Mouse (Mus musculus): ENCODE results near the gene Cd248.
A peak's percentile ranks its signal among the peaks of the same experiment; 100 is the strongest.
"Not testable (repeated sequence)": the region's sequence is repeated elsewhere in the genome, so short reads cannot be mapped to it uniquely, and the experiment has no call there.

Gene Cd248

DNA sequence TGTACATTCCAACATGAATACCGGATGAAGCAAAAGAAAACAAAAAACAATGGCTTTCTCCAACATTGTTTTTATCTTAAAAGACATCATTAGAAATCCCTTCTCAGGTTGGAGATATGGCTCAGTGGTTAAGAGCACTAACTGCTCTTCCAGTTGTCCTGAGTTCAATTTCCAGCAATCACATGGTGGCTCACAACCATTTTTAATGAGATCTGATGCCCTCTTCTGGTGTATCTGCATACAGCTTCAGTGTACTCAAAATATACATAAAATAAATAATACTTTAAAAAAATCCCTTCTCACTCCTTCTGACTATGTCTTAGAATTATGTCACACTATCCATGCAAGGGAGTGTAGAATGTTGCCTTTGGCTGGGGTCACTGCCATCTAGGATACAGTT is 11.4 kb downstream of the Cd248 start:
- DNase-seq, result no peak

GRCm38 (mm10) chr19:5082005-5082404 is 14.1 kb downstream of the Cd248 start:
- no peak for DNase-seq

- no peak for DNase-seq
These were observed 14.7 kb downstream of the Cd248 start for GRCm38 (mm10) chr19:5082596-5082995.

- DNase-seq, result no peak
These were observed 16.3 kb downstream of the Cd248 start for GRCm38 (mm10) chr19:5083961-5084833.

GRCm38 (mm10) chr19:5084834-5085144 is 16.9 kb downstream of the Cd248 start:
- DNase-seq, result no peak

DNA sequence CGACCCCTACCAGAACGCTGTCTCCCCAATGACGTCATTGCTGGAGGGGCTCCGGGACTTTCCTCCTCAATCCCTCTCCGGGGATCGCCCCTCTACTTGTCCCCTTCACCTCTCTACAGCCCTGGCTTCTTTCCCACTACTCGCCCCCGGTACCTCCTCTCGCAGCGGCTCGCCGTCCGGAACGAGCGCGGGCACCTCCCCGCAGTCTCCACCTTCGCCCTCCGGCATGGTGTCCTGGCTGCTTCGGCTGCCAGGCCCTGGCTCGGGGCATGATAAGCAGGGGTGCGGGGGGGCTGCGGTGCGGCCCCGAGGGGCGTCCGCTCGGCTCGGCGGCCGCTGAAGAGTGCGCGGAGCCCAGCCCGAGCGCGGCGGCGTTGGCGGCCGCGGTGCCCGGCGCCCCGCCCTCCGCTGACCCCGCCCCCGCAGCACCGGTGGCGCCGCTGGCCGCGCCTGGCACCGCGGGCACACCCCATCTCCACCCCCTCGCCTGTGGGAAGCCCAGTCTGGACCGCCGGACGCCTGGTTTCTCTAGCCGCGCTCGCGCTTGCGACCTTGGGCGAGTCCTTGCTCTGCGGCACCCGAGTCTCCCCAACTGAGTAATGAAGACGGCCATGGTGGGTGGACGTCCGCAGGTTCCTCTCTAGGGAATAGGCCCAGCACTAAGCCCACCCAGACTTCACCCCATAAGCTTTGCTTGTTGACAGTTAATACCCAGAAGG is 17.4 kb downstream of the Cd248 start, which contains the start of gene Tmem151a:
Gene Tmem151a (minus strand): TSS at position 387 of the 719 bp plus-strand sequence.
- no peak for DNase-seq

GRCm38 (mm10) chr19:5086533-5086932 is 18.7 kb downstream of the Cd248 start:
- not testable (repeated sequence) for DNase-seq

- peak; percentile 87 for DNase-seq
These were observed 20.2 kb downstream of the Cd248 start, which contains the start of gene Yif1a for GRCm38 (mm10) chr19:5087884-5088728. Gene Yif1a (plus strand): TSS chr19:5088538.

DNA sequence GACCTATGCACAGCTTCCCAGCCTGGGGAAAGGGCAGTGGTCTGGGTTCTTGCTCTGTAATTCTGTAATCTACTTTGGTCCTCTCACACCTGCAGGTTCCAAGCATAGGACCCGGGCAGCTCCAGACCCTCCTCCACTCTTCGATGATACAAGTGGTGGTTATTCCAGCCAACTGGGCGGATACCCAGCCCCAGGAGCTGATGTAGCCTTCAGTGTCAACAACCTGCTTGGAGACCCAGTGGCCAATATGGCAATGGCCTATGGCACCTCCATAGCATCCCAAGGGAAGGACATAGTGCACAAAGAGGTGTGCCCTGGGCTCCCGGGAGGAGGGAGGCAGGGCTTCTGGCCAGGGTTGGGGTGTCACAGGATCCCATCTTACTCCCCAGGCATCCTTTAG is 21.4 kb downstream of the Cd248 start:
- DNase-seq, result no peak

GRCm38 (mm10) chr19:5092083-5092482 is 24.2 kb downstream of the Cd248 start:
- no peak for DNase-seq

DNA sequence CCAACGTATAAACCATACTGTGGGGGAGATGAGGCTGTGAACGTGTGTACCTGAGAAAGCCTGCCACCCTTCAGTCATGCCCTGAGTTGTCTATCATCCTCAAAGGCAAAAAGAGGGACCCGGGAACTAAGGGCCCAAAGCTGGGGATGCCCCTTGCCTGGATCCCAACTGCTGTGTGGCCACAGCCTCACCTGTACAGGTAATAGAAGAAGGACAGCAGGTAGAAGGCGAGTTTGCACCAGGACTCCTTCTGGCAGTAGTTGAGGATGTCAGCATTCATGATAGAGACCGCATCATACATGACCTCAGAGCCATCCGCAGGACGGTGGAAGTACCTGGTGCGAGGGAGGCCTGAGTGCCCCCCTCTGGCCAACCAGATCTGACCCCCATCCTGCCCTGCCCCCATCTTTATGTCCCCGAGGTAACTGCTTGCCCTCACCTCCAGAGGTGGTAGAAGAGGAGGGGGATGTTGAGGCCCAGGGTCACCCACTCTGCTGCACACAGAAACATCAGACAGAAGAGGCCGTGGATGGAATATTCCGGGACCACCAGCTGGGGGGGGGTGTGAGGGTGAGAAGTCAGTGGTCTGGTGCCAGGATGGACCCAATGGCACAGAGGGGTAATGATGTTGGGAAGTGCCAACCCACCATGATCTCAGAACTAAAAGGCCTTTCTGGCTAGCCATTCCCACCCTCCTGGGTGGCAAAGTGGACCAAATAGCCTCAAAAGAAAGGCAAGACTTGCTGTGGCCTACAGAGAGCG is 25.8 kb downstream of the Cd248 start:
- DNase-seq, result no peak

- DNase-seq, result peak; percentile 99
These were observed 26.4 kb downstream of the Cd248 start for GRCm38 (mm10) chr19:5094243-5094632.

GRCm38 (mm10) chr19:5094746-5095417 is 27.0 kb downstream of the Cd248 start:
- no peak for DNase-seq

- no peak for DNase-seq
These were observed 28.1 kb downstream of the Cd248 start for GRCm38 (mm10) chr19:5095887-5096474.

DNA sequence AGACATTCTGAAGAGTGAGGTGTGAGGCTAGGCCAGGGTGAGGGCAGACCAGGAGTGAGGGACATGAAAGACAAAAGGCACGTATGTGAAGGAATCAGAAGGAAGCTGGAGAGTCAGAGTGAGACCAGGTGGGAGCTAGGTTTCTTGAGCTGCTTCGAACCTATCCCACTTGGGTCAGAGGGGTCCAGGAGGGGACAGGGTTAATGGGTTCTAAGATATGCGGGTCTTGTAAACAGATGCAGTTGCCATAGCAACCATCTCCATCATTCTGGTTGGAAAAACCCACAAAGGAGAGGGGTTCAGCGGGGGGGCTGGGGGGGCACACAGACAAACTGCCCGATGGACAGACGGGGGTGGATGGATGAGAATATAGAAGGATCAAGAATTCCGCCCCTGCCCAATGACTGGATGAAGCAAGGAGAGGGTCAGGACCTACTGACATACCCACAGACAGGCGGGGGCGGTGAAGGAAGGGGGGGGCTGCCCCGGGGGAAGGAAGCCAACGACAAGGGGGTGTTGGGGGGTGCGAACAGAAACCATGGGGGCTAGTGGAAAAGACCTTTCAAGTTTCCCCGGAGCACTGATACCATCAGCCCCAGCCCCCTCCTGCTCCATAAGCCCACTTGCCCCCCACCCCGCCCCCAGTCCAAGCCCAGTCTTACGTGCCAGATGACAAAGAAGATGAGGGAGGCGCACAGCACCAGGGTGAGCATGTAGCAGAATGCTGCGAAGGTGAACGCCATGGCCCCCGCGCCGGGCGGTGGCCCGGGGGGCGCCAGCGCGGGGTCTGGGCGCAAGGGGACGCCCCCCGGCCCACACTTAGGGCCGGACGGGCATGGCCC is 29.9 kb downstream of the Cd248 start:
- DNase-seq, result no peak

- DNase-seq, result peak; percentile 75
These were observed 30.7 kb downstream of the Cd248 start, which contains the start of gene Cnih2 for GRCm38 (mm10) chr19:5098363-5099143. Gene Cnih2 (minus strand): TSS chr19:5098521.

- DNase-seq, result no peak
These were observed 38.2 kb downstream of the Cd248 start for GRCm38 (mm10) chr19:5106074-5106473.

DNA sequence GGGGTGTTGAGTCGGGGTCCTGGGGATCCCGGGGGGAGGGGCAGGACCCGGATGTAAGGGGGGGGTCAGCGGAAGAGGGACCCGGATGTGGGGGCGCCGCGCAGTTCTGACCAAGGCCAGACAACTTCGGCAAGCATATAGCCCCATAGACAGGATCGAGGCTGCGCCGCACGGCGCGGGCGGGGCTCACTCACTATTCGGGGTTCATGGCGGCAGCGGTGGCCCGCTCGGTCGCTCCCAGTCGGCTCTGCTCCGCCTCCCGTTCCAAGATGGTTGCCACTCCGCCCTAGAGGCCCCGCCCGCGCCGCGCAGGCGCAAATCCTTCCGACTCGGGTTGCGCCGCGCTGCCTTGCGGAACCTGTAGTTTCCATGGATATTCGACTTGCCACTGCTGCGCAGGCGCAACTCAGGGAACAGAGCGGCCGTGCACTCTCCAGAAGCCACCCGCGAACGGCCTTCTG is 38.9 kb downstream of the Cd248 start, which contains the start of gene Rab1b:
Gene Rab1b (minus strand): TSS at position 342 of the 461 bp plus-strand sequence.
- peak; percentile 99 for DNase-seq

DNA sequence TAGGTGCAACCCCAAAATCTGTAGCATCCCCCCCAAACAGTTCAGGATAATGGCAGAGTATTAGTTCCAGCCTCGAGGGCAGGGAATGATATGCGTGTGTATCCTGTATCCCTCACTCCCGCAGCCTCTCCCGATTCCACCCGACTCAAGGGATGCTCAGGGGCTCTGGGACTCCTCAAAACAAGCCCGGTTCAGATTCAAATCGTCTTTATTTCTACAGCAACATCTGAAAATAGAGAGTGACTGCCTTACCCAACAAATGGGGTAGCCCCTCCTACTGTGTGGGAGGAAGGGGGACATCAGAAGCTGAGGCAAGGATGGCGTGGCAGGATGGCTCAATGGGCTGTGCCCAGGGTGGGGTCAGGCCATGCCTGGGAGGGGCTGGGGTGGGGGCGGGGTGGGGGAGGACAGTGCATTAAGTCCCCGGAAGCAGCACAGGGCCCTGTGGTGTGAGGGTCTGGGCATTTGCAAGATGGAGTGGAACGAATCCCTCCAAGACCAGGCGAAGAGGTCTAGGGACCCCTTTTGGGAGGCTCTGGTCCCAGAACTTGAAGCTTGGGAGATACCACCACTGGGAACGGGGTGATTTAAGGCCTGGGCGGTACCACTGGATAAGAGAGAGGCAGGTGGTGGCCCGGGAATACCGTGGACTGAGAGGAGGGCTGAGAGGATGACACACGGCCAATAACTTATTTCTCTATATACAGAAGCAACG is 39.8 kb downstream of the Cd248 start:
- DNase-seq, result no peak
